In genomic region chr9:108392676-108393075, GRCm38 (mm10) we compare ENCODE assay signal across 18 mouse cellular contexts. TPM values are rescaled to one million over a fixed set of nuclear protein-coding genes. Genes with fewer than 3 reads are reported as not detected.
DNase-seq lines count a peak whose midpoint lies in the region; ATAC-seq and TF ChIP-seq lines count a peak whose summit lies in the region.
"Had no signal": no experiment of that assay in that cellular context is flagged by ENCODE, and none has a peak within 500 bp of the region (broad histone marks: within the 10 kb centered on the region; RNA-seq: fewer than 3 reads in every experiment).

Gene 1700102P08Rik (plus strand): TSS chr9:108392805.

- no peak for TF ChIP-seq POLR2A in lung, adult 2 months (IDR thresholded peaks at IDR 0.05; ENCODE audit: borderline replicate concordance, extremely low read depth, low read depth, low read length)

- H3K9ac ChIP-seq in ES-E14 (ENCODE audit: insufficient read depth, low read depth, low read length, poor library complexity, severe bottlenecking): peak within 1 kb of the TSS; percentile 90
- H3K9ac ChIP-seq: embryonic facial prominence, embryonic 15.5 days; hindbrain, embryonic 15.5 days; lung, embryonic 14.5 days; midbrain, embryonic 13.5 days; neural tube, embryonic 12.5 days had no signal

- H3K36me3 ChIP-seq in ES-E14 (ENCODE audit: control insufficient read depth, insufficient read depth, low read length, poor library complexity, severe bottlenecking): peaks cover 7% of the 10 kb centered on the region

- H3K4me1 ChIP-seq in ES-E14 (ENCODE audit: control insufficient read depth in 2 of 2, insufficient read depth in 2 of 2, low read length in 2 of 2, poor library complexity in 1 of 2): peaks cover 2 to 8% of the 10 kb centered on the region in 2 experiments; a peak in 3 of 4 replicates
- no peaks in the 10 kb centered on the region for H3K4me1 ChIP-seq in lung, adult 2 months (ENCODE audit: control insufficient read depth, insufficient read depth, low read length)
- H3K4me1 ChIP-seq: embryonic facial prominence, embryonic 15.5 days; hindbrain, embryonic 15.5 days; midbrain, embryonic 13.5 days; neural tube, embryonic 12.5 days had no signal

- peak; percentile 90 for DNase-seq in heart, adult 11 months
- DNase-seq in heart, postnatal 36 days: no peak
- DNase-seq in ES-E14 (ENCODE audit: low read depth, low spot score): peak; percentile 77
- DNase-seq in kidney, postnatal 4 days: peak; percentile 13 to 45
- no peak for DNase-seq in lung, postnatal 25 days (ENCODE audit: low spot score)
- no peak for DNase-seq in lung, adult 2 months
- DNase-seq in gastrocnemius, adult 18-20 months (ENCODE audit: low spot score): no peak
- DNase-seq: cerebellum, adult 2 months; layer of hippocampus, adult 9-11 months; lung, embryonic 14.5 days; right cerebral cortex, adult 18-20 months; thymus, postnatal 4 days had no signal

- in situ Hi-C loops in ES-E14 (cut with MboI; ENCODE audit: low sequenced_read_pairs in 2 of 2, unreplicated experiment in 2 of 2): no loop called here

- WGBS in lung, adult 2 months: 74% methylated on average over 18 of the region's 18 CpGs

- H3K27ac ChIP-seq in ES-E14 (ENCODE audit: insufficient read depth, low read depth, low read length, poor library complexity, severe bottlenecking): peak within 1 kb of the TSS; percentile 94
- H3K27ac ChIP-seq: embryonic facial prominence, embryonic 15.5 days; hindbrain, embryonic 15.5 days; limb, embryonic 10.5 days; midbrain, embryonic 13.5 days; neural tube, embryonic 12.5 days had no signal

- no peaks in the 10 kb centered on the region for H3K9me3 ChIP-seq in ES-E14 (ENCODE audit: control insufficient read depth, insufficient read depth, low read depth, low read length)
- H3K9me3 ChIP-seq: embryonic facial prominence, embryonic 15.5 days; hindbrain, embryonic 15.5 days; limb, embryonic 10.5 days; midbrain, embryonic 13.5 days; neural tube, embryonic 12.5 days had no signal

- H3K4me3 ChIP-seq in ES-E14 (ENCODE audit: insufficient read depth in 1 of 2, low read depth in 1 of 2, low read length in 2 of 2, poor library complexity in 1 of 2, severe bottlenecking in 1 of 2): peak within 1 kb of the TSS; percentile 56 to 71
- H3K4me3 ChIP-seq in lung, adult 2 months (replicated peaks; ENCODE audit: extremely low read depth, low read depth, low read length): no peak within 1 kb of the TSS
- H3K4me3 ChIP-seq: embryonic facial prominence, embryonic 15.5 days; hindbrain, embryonic 15.5 days; limb, embryonic 10.5 days; midbrain, embryonic 13.5 days; neural tube, embryonic 12.5 days had no signal

- ATAC-seq in erythroblast, adult 5-6 weeks (replicated peaks; ENCODE audit: low FRiP score, poor library complexity, severe bottlenecking): 0 out of 2 replicates have a peak, but pooled peaks have one; percentile 19
- ATAC-seq: midbrain, embryonic 13.5 days had no signal

- intact Hi-C loops in heart, postnatal 36 days (cut with DNase I): no loop called here

- no peak for TF ChIP-seq CTCF in lung, adult 2 months (IDR thresholded peaks at IDR 0.05; ENCODE audit: insufficient read depth, low read length)

TF ChIP-seq in ES-E14, 5 proteins besides CTCF, POLR2A, EP300 and RAD21:
- no peak for TF ChIP-seq CHD2 (IDR thresholded peaks at IDR 0.05; ENCODE audit: low read depth, low read length)
- TF ChIP-seq HCFC1 (IDR thresholded peaks at IDR 0.05; ENCODE audit: borderline replicate concordance, insufficient read depth, low read length): no peak; the same call in 1 of the 2 replicates
- no peak for TF ChIP-seq MAFK (IDR thresholded peaks at IDR 0.05; ENCODE audit: insufficient read depth, low read depth, low read length)
- no peak for TF ChIP-seq ZC3H11A (IDR thresholded peaks at IDR 0.05; ENCODE audit: borderline replicate concordance, low read depth, low read length)
- no peak for TF ChIP-seq ZNF384 (IDR thresholded peaks at IDR 0.05; ENCODE audit: low read depth, low read length)

RNA-seq across cellular contexts. Expression of gene 1700102P08Rik, which starts in this region (rescaled TPM):
- total RNA-seq in heart, postnatal 36 days (2021): under 1 TPM; 0.49 to 0.83 TPM
- 1.3 and 1.5 TPM in 2 replicates for total RNA-seq in ES-E14 (2012; rRNA removed)
- total RNA-seq in erythroblast, adult 5-6 weeks (2015; ENCODE audit: low replicate concordance): 7.3 and 8.6 TPM in 2 replicates
- 10.5 and 11.6 TPM in 2 replicates for total RNA-seq in erythroblast, adult 5-6 weeks (2017; ENCODE audit: low replicate concordance)
- polyA plus RNA-seq in lung, adult 2 months (2012; rRNA removed): 0.58 and 0.66 TPM in 2 replicates
- 1 to 10 TPM in 1 of 2 experiments, under 1 TPM in 1; 0.85 to 1.4 TPM for total RNA-seq in gastrocnemius, adult 18-20 months (2021)

Comparison
In these comparisons a context has a peak if more than half of its experiments do, and no peak if none do; other contexts are left out.
1. DNase-seq: peak in heart, adult 11 months (single experiment), ES-E14 (single experiment) and kidney, postnatal 4 days (2 of 2); none in heart, postnatal 36 days (0 of 2), lung, postnatal 25 days (single experiment), lung, adult 2 months (single experiment) and gastrocnemius, adult 18-20 months (single experiment).